Mouse (Mus musculus): ENCODE results near the gene Slc22a8.

GRCm38 (mm10) chr19:8587315-8587714, 3.7 kb upstream of the Slc22a8 start:
- TF ChIP-seq CTCF (IDR thresholded peaks at IDR 0.05; ENCODE audit: low read depth) (peak; percentile 34), EP300 (IDR thresholded peaks at IDR 0.05; ENCODE audit: low read depth) (no peak)

All from liver, postnatal 0 days (tissue).